Mouse (Mus musculus): ENCODE data around the gene Rhbdd3. TPM values are rescaled to one million over a fixed set of nuclear protein-coding genes. Genes with fewer than 3 reads are reported as not detected.
A peak's percentile ranks its signal among the peaks of the same experiment; 100 is the strongest.
"Not testable (repeated sequence)": the region's sequence is repeated elsewhere in the genome, so short reads cannot be mapped to it uniquely, and the experiment has no call there.

The Rhbdd3 gene
- polyA plus RNA-seq, 1 experiment from 2014 or later = 39.0 TPM

DNA sequence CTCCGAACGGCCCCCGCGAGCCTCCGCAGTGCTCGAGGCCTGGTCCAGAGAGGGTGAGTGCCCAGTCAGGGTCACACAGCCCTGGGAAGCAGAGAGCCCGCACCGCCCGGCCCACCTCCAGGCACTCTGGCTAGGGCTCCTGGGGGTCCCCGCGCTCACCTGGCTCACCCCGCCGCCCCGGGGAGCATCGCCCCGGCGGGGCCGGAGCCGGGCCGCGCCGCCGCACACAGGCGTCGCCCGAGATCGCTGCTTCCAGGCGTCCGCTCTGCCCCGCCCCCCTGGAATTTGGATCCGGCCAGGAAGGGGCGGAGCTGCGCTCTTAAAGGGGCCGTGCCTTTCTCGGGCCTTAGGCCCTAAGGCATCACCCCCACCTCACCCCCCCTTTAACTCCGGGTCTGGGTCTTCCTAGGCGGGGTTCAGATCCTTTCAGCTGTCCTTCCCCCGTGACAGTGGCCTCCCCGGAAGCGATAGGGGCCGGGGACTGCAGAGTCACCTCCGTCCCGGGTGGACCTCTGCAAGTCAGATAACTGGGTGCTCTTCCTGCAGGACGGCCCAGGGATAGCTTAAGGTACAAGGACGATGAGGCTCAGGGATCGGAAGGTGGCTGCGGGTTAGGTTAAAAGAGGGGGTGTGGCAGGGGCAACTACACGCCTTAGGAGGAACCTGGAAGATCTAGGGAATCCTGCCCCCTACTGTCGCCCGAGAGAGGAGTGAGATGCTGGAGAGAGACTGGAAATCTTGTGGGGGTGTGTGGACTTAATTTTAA is 33.5 kb upstream of the Rhbdd3 start, which contains the start of gene Gas2l1:
Gas2l1 (minus strand) TSS at position 272 of the 766 bp plus-strand sequence.
- WGBS = under 1% methylated on average over 46 of the region's 50 CpGs
- Histone ChIP-seq H3K4me3 (ENCODE audit: low read length) (peak within 1 kb of the TSS; percentile 72), H3K36me3 (ENCODE audit: insufficient read depth, low read length) (peaks cover 21% of the 10 kb centered on the region), H3K27me3 (ENCODE audit: insufficient read depth, low read length) (peaks cover 18% of the 10 kb centered on the region), H3K4me1 (ENCODE audit: insufficient read depth, low read length) (peaks cover 41% of the 10 kb centered on the region), H3K27ac (ENCODE audit: low read length) (peak within 1 kb of the TSS; percentile 68), H3K9ac (replicated peaks; ENCODE audit: low read length) (peak within 1 kb of the TSS; percentile 79), H3K4me2 (replicated peaks; ENCODE audit: low read depth, low read length) (peak within 1 kb of the TSS; percentile 73), H3K9me3 (ENCODE audit: low read length) (no peaks in the 10 kb centered on the region)
- peak; percentile 83 for ATAC-seq (ENCODE audit: low FRiP score, low TSS enrichment)

DNA sequence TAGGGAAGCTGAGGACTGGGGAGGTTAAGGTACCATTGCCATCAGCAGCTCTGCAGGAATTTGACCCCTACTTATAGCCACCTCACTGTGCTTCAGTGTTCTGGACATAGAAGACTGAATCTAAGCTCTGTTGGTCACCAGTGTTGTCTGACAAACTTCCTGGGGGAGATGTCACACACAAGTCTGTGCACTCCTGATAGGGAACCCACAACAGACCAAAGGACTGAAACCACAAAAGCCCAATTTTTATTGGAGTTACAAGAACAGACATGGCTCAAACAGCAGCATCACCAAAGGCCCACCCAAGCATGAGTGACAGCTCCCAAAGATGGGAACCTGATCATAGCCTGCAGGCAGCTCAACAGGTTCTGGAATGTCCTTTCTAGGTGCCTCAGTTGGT is 31.7 kb upstream of the Rhbdd3 start:
- Histone ChIP-seq H3K27me3 (ENCODE audit: insufficient read depth, low read length) (peaks cover 8% of the 10 kb centered on the region; the same call in 1 of the 2 replicates), H3K4me2 (replicated peaks; ENCODE audit: low read depth, low read length) (no peak overlapping the region), H3K9me3 (ENCODE audit: low read length) (no peaks in the 10 kb centered on the region), H3K9ac (replicated peaks; ENCODE audit: low read length) (no peak overlapping the region), H3K4me3 (ENCODE audit: low read length) (no peak overlapping the region), H3K36me3 (ENCODE audit: insufficient read depth, low read length) (peaks cover 39% of the 10 kb centered on the region), H3K27ac (ENCODE audit: low read length) (no peak overlapping the region), H3K4me1 (ENCODE audit: insufficient read depth, low read length) (peaks cover 30% of the 10 kb centered on the region)
- ATAC-seq (ENCODE audit: low FRiP score, low TSS enrichment) = no peak

DNA sequence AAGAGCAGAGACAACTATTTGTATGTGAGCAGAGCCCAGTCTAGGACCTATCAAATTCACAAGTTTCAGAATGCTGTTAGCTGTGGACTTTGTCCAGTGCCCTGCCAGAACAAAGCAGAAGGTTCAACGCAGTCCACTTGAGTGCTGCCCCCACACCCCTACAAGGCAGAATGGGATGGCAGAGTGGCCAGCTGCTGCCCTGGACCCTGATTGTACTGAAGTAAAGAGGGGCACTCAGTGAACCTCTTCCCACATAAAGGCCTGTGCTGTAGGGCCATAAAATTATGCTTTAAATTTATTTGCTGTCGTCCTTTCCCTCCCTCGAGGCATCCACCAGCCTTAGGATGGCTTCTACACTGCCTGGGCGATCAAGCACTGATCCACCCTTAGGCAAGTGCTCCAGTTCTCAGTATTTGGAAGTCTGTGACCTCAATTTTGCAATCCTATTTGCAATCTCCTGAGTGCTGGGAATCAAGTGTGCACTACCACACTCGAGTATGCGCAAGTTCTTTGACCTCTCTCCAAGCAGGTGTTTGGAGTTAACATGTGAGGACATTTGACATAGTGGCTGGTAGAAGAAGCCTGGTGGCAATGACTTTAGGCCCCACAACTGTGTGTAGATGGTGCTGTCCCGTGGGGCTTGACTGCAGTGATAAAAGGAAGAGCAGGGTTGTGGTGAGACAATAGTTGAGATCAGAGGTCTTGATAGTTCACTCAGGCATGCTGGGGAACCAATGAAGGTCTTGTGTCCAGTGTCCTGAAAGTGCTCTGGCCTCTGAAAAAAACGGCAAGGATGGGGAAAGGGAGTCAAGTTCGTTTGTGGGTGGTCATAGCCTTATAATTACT is 30.4 kb upstream of the Rhbdd3 start:
- Histone ChIP-seq H3K9ac (replicated peaks; ENCODE audit: low read length) (no peak overlapping the region), H3K9me3 (ENCODE audit: low read length) (no peaks in the 10 kb centered on the region), H3K27ac (ENCODE audit: low read length) (no peak overlapping the region), H3K4me1 (ENCODE audit: insufficient read depth, low read length) (peaks cover 18% of the 10 kb centered on the region), H3K4me3 (ENCODE audit: low read length) (no peak overlapping the region), H3K36me3 (ENCODE audit: insufficient read depth, low read length) (peaks cover 52% of the 10 kb centered on the region), H3K27me3 (ENCODE audit: insufficient read depth, low read length) (no peaks in the 10 kb centered on the region), H3K4me2 (replicated peaks; ENCODE audit: low read depth, low read length) (no peak overlapping the region)
- 83% methylated on average over 9 of the region's 9 CpGs for WGBS
- ATAC-seq (ENCODE audit: low FRiP score, low TSS enrichment) = no peak

DNA sequence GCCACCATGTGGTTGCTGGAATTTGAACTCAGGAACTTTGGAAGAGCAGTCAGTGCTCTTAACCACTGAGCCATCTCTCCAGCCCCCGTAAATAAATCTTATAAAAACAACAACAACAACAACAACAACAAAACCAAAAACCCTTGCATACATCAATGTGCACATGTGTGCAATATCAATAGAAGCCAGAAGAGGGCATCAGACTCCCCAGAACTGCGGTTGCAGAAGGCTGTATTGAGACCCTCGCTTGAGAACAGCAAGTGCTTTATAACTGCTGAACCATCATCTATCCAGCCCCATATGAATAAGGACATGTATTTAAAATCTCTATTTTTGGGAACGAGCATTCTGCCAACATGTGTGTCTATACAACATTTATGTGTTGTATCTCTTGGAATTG is 23.8 kb upstream of the Rhbdd3 start:
- ATAC-seq (ENCODE audit: low FRiP score, low TSS enrichment) = no peak

DNA sequence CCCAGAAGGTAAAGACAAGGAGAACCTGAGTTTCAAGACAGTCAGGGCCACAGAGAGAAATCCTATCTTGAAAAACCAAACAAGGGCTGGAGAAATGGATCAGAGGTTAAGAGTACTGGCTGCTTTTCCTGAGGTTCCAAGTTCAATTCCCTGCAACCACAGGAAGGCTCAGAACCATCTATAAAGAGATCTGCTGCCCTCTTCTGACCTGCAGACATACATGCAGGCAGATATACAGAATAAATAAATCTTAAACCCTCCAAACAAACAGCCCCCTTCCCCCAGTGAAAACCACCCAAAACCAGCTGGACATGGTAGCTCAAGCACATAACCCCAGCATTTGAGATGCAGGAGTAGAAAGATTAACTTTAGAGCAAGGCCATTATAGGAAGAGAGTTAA is 23.0 kb upstream of the Rhbdd3 start:
- Histone ChIP-seq H3K36me3 (ENCODE audit: insufficient read depth, low read length) (peaks cover 74% of the 10 kb centered on the region), H3K4me3 (ENCODE audit: low read length) (no peak overlapping the region), H3K27ac (ENCODE audit: low read length) (no peak overlapping the region), H3K27me3 (ENCODE audit: insufficient read depth, low read length) (no peaks in the 10 kb centered on the region), H3K9me3 (ENCODE audit: low read length) (no peaks in the 10 kb centered on the region), H3K4me1 (ENCODE audit: insufficient read depth, low read length) (no peaks in the 10 kb centered on the region), H3K9ac (replicated peaks; ENCODE audit: low read length) (no peak overlapping the region), H3K4me2 (replicated peaks; ENCODE audit: low read depth, low read length) (no peak overlapping the region)
- no peak for ATAC-seq (ENCODE audit: low FRiP score, low TSS enrichment)

More for the DNA sequence above, 23.8 kb upstream of the Rhbdd3 start:
- Histone ChIP-seq H3K4me3 (ENCODE audit: low read length) (no peak overlapping the region), H3K4me2 (replicated peaks; ENCODE audit: low read depth, low read length) (no peak overlapping the region), H3K27me3 (ENCODE audit: insufficient read depth, low read length) (no peaks in the 10 kb centered on the region), H3K9me3 (ENCODE audit: low read length) (no peaks in the 10 kb centered on the region), H3K9ac (replicated peaks; ENCODE audit: low read length) (no peak overlapping the region), H3K36me3 (ENCODE audit: insufficient read depth, low read length) (peaks cover 76% of the 10 kb centered on the region), H3K4me1 (ENCODE audit: insufficient read depth, low read length) (no peaks in the 10 kb centered on the region), H3K27ac (ENCODE audit: low read length) (no peak overlapping the region)
- WGBS = 73% methylated on average over 4 of the region's 4 CpGs

DNA sequence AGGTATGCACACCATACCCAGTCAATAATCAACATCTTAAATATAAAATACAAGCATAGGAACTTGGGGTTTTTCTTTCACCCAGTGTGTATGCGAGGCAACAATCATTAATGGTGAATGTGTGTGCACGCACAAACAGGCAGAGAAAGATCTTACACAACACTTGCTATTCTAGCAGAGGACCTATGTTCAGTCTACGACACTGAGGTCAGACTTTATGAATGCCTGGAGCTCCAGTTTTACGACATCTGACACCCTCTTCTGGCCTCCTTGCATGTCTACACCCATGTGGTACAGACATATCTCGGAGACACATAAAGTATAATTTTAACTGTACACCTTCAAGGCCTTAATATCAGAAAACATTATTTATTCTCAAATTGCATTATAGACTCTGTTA is 21.9 kb upstream of the Rhbdd3 start:
- ATAC-seq (ENCODE audit: low FRiP score, low TSS enrichment); H3K9ac ChIP-seq (replicated peaks; ENCODE audit: low read length); H3K27ac ChIP-seq (ENCODE audit: low read length); H3K27me3 ChIP-seq (ENCODE audit: insufficient read depth, low read length); H3K9me3 ChIP-seq (ENCODE audit: low read length); H3K4me2 ChIP-seq (replicated peaks; ENCODE audit: low read depth, low read length); H3K4me1 ChIP-seq (ENCODE audit: insufficient read depth, low read length); H3K4me3 ChIP-seq (ENCODE audit: low read length): not testable (repeated sequence)
- peaks cover 70% of the 10 kb centered on the region for H3K36me3 ChIP-seq (ENCODE audit: insufficient read depth, low read length)
- 82% methylated on average over 4 of the region's 5 CpGs for WGBS

DNA sequence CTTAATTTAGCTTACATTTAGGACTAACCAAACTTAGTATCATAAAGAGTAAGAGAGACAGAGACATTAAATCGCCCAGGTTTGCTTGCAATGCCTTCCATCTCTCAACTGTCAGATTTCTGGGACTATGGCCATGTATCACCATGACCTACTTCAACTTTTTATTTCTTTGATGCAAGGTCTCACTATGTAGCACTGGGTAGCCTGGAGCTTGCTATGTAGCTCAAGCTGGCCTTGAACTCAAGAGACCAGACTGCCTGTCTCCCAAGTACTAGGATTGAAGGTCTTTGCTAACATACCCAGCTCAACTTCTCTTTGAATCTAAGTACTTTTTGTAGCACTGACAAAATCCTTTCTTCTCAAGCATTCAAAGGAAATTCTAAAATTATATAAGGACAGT is 9.6 kb upstream of the Rhbdd3 start:
- WGBS = 92% methylated on average over 1 of the region's 1 CpGs
- Histone ChIP-seq H3K4me2 (replicated peaks; ENCODE audit: low read depth, low read length) (no peak overlapping the region), H3K27me3 (ENCODE audit: insufficient read depth, low read length) (no peaks in the 10 kb centered on the region), H3K4me3 (ENCODE audit: low read length) (no peak overlapping the region), H3K27ac (ENCODE audit: low read length) (no peak overlapping the region), H3K36me3 (ENCODE audit: insufficient read depth, low read length) (peaks cover 59% of the 10 kb centered on the region), H3K4me1 (ENCODE audit: insufficient read depth, low read length) (peaks cover 10% of the 10 kb centered on the region; the same call in 1 of the 2 replicates), H3K9me3 (ENCODE audit: low read length) (no peaks in the 10 kb centered on the region), H3K9ac (replicated peaks; ENCODE audit: low read length) (no peak overlapping the region)
- ATAC-seq (ENCODE audit: low FRiP score, low TSS enrichment) = no peak

DNA sequence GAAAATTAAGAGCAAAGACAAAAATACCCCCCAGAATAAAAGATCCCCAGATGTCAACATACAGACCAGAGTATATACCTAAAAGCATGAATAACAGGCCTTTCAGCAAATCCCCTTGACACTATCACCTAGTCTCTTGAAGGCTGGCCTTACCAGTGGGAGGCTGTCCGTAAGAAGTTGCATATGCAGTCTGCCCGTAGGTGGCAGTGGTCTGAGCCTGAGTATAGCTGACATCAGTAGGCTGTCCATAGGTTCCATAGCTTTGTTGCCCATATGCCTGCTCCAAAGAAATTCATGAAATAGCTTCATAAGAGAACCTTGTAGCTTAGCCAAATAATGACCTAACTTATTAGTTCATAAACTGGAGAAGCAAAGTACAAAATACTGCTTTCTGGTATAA is 7.0 kb upstream of the Rhbdd3 start:
- Histone ChIP-seq H3K9ac (replicated peaks; ENCODE audit: low read length) (no peak overlapping the region), H3K27ac (ENCODE audit: low read length) (no peak overlapping the region), H3K4me2 (replicated peaks; ENCODE audit: low read depth, low read length) (no peak overlapping the region), H3K4me3 (ENCODE audit: low read length) (no peak overlapping the region), H3K36me3 (ENCODE audit: insufficient read depth, low read length) (peaks cover 40% of the 10 kb centered on the region), H3K4me1 (ENCODE audit: insufficient read depth, low read length) (peaks cover 19% of the 10 kb centered on the region), H3K9me3 (ENCODE audit: low read length) (no peaks in the 10 kb centered on the region), H3K27me3 (ENCODE audit: insufficient read depth, low read length) (no peaks in the 10 kb centered on the region)
- ATAC-seq (ENCODE audit: low FRiP score, low TSS enrichment) = peak; percentile 61; the same call in 1 of the 2 replicates
- WGBS = 41% methylated on average over 2 of the region's 2 CpGs

DNA sequence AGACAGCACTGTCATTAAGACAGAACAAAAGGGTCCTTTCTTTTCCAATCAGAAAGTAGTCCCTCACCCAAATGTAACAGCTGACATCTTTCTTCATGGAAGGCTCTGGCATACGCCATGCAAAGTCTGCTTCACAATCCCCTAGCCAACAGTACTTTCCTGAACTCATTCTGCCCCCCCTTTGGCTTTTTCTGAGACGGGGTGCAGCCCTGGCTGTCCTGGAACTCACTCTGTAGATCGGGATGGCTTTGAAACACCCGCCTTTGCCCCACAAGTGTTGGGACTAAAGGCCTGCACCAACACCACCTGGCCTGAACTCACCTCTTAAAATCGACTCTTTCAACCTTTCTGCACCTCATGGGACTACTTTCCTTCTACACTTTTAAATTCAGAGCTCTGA is 2.8 kb upstream of the Rhbdd3 start:
- no peak for ATAC-seq (ENCODE audit: low FRiP score, low TSS enrichment)

More for the DNA sequence above, 2.8 kb upstream of the Rhbdd3 start:
- Histone ChIP-seq H3K27me3 (ENCODE audit: insufficient read depth, low read length) (no peaks in the 10 kb centered on the region), H3K36me3 (ENCODE audit: insufficient read depth, low read length) (peaks cover 15% of the 10 kb centered on the region), H3K27ac (ENCODE audit: low read length) (no peak overlapping the region), H3K4me3 (ENCODE audit: low read length) (0 out of 2 replicates have a peak overlapping the region, but pooled peaks have one; percentile 6), H3K4me1 (ENCODE audit: insufficient read depth, low read length) (peaks cover 33% of the 10 kb centered on the region), H3K4me2 (replicated peaks; ENCODE audit: low read depth, low read length) (no peak overlapping the region), H3K9me3 (ENCODE audit: low read length) (no peaks in the 10 kb centered on the region), H3K9ac (replicated peaks; ENCODE audit: low read length) (0 out of 2 replicates have a peak overlapping the region, but pooled peaks have one; percentile 20)
- WGBS = 85% methylated on average over 5 of the region's 5 CpGs

Data from kidney, embryonic 16.5 days (tissue).